Mouse (Mus musculus): ENCODE data around the gene Rasal1.

- no peak for TF ChIP-seq CTCF (IDR thresholded peaks at IDR 0.05; ENCODE audit: borderline replicate concordance, control insufficient read depth, extremely low read depth, insufficient read depth, low read length, poor library complexity)
- no peak for TF ChIP-seq POLR2A (IDR thresholded peaks at IDR 0.05; ENCODE audit: control insufficient read depth, extremely low read depth, insufficient read depth, low read length, poor library complexity)
These were observed 52.6 kb downstream of the Rasal1 start for GRCm38 (mm10) chr5:120700996-120701790.
